Mouse (Mus musculus) midbrain, embryonic 16.5 days (tissue): ENCODE data around the gene Psmc3ip. TPM values are rescaled to one million over a fixed set of nuclear protein-coding genes. Genes with fewer than 3 reads are reported as not detected.

Experiments used
- ATAC-seq: fragments of 200-750 bp; cut with Nextera tagmentation; 2 replicates; pipeline ENCODE4 v1.8.0; 2017; ENCODE audit warnings: moderate TSS enrichment
- H3K27ac ChIP-seq: fragments of 300-500 bp; sonication (generic); 2 replicates; pipeline ENCODE4 v1.5.1; 2014; ENCODE audit warnings: mild to moderate bottlenecking, low read length, mixed read lengths
- H3K27me3 ChIP-seq: fragments of 300-500 bp; sonication (generic); 2 replicates; pipeline ENCODE4 v1.6.1; 2014; ENCODE audit warnings: low read depth, low read length, mixed read lengths; ENCODE audit not compliant: control insufficient read depth, insufficient read depth
- H3K36me3 ChIP-seq: fragments of 300-500 bp; sonication (generic); 2 replicates; pipeline ENCODE4 v1.6.1; 2014; ENCODE audit warnings: mild to moderate bottlenecking, low read length, moderate library complexity, mixed read lengths; ENCODE audit not compliant: control insufficient read depth, insufficient read depth
- H3K4me1 ChIP-seq: fragments of 300-500 bp; sonication (generic); 2 replicates; pipeline ENCODE4 v1.6.1; 2014; ENCODE audit warnings: mild to moderate bottlenecking, low read length, mixed read lengths; ENCODE audit not compliant: control insufficient read depth, insufficient read depth
- H3K4me2 ChIP-seq: fragments of 300-500 bp; sonication (generic); 2 replicates; pipeline ENCODE4 v1.6.1; 2014; ENCODE audit warnings: mild to moderate bottlenecking, low read length, mixed read lengths
- H3K4me3 ChIP-seq: fragments of 300-500 bp; sonication (generic); 2 replicates; pipeline ENCODE4 v1.5.1; 2014; ENCODE audit warnings: low read depth, mild to moderate bottlenecking, low read length, moderate library complexity, mixed read lengths
- H3K9ac ChIP-seq: fragments of 300-500 bp; sonication (generic); 2 replicates; pipeline ENCODE4 v1.6.1; 2014; ENCODE audit warnings: low read depth, low read length, mixed read lengths
- H3K9me3 ChIP-seq: fragments of 300-500 bp; sonication (generic); replicated peaks from 2 replicates; pipeline ENCODE4 v1.6.1; 2014; ENCODE audit warnings: mild to moderate bottlenecking, low read length, mixed read lengths; ENCODE audit not compliant: control insufficient read depth, poor library complexity, severe bottlenecking
- WGBS: fragments of 180-500 bp; shearing (Covaris S2); extraction: QIAGEN DNeasy Blood & Tissue Kit; methylation state at CpG from one replicate; pipeline ENCODE4 v1.1.7; 2014; 5-methylcytosine and 5-hydroxymethylcytosine counted together
- polyA plus RNA-seq: library from polyadenylated mRNA; unstranded; fragments of >200 nt; fragmentation: Nextera tagmentation; extraction: Ambion mirVana; gene quantifications from 2 replicates; pipeline ENCODE4 v1.2.1, GENCODE M21; 2015

Gene Psmc3ip
- polyA plus RNA-seq, 1 experiment from 2014 or later, result 15.2 TPM

DNA sequence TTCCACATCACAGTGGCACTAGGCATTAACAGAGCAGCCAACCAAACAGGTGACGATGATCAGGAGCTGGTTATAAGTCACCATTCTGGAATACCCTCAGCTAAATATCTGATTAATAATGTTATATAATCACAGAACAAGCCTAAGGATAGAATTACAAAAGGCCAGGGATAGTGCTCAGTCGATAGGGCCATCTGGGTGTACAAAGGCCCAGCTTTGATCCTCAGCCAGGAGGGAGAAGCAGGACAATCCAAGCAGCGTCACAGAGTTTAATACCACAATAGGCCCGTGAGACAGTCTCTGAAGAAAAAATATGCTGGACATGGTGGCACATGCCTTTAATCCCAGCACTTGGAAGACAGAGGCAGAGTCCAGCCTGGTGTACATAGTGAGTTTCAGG is 14.1 kb upstream of the Psmc3ip start:
- Histone ChIP-seq H3K4me3 (no peak overlapping the region), H3K9ac (no peak overlapping the region), H3K27ac (no peak overlapping the region), H3K4me2 (no peak overlapping the region), H3K9me3 (no peaks in the 10 kb centered on the region), H3K27me3 (no peaks in the 10 kb centered on the region), H3K36me3 (no peaks in the 10 kb centered on the region), H3K4me1 (no peaks in the 10 kb centered on the region)
- no peak for ATAC-seq
- WGBS, result 51% methylated on average over 4 of the region's 4 CpGs

GRCm38 (mm10) chr11:101103011-101103410 is 7.8 kb upstream of the Psmc3ip start:
- H3K9ac ChIP-seq, result no peak overlapping the region
- no peaks in the 10 kb centered on the region for H3K4me1 ChIP-seq
- 94% methylated on average over 5 of the region's 5 CpGs for WGBS
- H3K27me3 ChIP-seq, result no peaks in the 10 kb centered on the region
- H3K36me3 ChIP-seq, result peaks cover 34% of the 10 kb centered on the region
- no peak overlapping the region for H3K4me2 ChIP-seq
- no peak overlapping the region for H3K4me3 ChIP-seq
- H3K27ac ChIP-seq, result no peak overlapping the region
- H3K9me3 ChIP-seq, result no peaks in the 10 kb centered on the region
- ATAC-seq, result no peak

DNA sequence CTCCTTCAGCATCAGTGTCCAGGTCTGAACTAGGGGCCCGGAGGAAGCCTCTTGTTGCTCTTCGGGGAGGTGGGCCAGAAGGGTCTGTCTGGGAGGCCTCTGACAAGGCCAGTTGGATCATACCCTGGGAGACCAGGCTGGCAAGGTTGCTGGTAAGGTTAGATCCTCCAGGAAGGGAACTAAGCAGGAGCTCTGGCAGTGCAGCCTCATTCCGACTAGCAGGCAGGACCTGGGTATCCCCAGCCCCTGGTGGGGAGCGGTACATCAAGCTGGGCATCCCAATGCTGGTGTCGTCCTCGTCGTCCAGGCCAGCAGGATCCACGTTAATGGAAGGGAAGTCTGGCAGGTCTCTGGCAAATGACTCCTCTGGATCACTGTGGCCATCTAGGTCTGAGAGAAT is 3.0 kb upstream of the Psmc3ip start:
- Histone ChIP-seq H3K36me3 (peaks cover 46% of the 10 kb centered on the region), H3K4me3 (no peak overlapping the region), H3K27ac (no peak overlapping the region), H3K27me3 (no peaks in the 10 kb centered on the region), H3K9me3 (no peaks in the 10 kb centered on the region), H3K4me1 (peaks cover 16% of the 10 kb centered on the region), H3K4me2 (no peak overlapping the region), H3K9ac (no peak overlapping the region)
- 88% methylated on average over 8 of the region's 8 CpGs for WGBS
- no peak for ATAC-seq

DNA sequence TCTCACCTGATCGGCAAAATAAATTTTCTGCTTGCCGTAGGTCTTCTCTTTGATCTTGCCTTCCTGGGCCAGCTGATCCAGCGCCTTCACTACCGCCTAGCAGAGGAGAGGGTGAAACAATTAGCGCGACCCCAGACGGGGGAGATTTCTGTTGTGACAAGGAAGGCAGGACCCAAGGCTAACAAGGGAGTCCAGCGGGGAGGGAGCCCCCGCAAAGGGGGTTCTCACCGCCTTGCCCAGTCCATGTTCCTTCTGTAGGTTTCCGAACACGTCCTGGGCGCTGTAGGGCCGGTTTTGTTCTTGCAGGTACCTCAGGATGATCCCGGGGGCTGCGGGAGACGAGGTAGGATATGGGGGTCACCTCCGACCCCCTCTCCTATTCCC is 314 bp downstream of the Psmc3ip start:
- no peak; the same call in 1 of the 2 replicates for ATAC-seq
- peaks cover 16% of the 10 kb centered on the region for H3K4me1 ChIP-seq
- H3K4me3 ChIP-seq, result peak overlapping the region; percentile 79
- no peaks in the 10 kb centered on the region for H3K9me3 ChIP-seq
- no peaks in the 10 kb centered on the region for H3K27me3 ChIP-seq
- H3K36me3 ChIP-seq, result peaks cover 54% of the 10 kb centered on the region
- 1% methylated on average over 18 of the region's 18 CpGs for WGBS
- H3K27ac ChIP-seq, result peak overlapping the region; percentile 93
- H3K4me2 ChIP-seq, result peak overlapping the region; percentile 91
- H3K9ac ChIP-seq, result peak overlapping the region; percentile 85

DNA sequence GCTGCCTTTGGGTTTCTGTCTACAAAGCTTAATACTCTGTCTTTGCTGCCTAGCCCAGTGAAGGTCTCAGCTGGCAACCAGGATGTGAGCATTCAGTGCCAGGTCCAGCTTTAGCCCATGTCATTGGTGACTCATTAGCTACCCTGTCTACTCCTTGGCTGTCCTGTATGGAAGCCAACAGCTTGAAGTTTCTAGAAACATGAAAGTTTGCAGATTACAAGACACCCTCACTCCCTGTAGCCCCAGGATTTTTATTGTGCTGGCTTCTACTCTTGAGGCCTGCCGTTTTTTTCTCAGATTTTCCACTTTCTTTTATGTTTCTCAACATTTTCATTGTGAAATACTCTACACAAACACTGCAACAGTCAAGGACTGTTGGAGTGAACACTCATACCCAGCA is 5.3 kb downstream of the Psmc3ip start:
- Histone ChIP-seq H3K27me3 (no peaks in the 10 kb centered on the region), H3K4me1 (peaks cover 33% of the 10 kb centered on the region), H3K27ac (no peak overlapping the region), H3K4me3 (no peak overlapping the region), H3K9ac (no peak overlapping the region), H3K9me3 (no peaks in the 10 kb centered on the region), H3K36me3 (peaks cover 40% of the 10 kb centered on the region), H3K4me2 (no peak overlapping the region)
- ATAC-seq, result no peak
- 97% methylated on average over 1 of the region's 1 CpGs for WGBS

DNA sequence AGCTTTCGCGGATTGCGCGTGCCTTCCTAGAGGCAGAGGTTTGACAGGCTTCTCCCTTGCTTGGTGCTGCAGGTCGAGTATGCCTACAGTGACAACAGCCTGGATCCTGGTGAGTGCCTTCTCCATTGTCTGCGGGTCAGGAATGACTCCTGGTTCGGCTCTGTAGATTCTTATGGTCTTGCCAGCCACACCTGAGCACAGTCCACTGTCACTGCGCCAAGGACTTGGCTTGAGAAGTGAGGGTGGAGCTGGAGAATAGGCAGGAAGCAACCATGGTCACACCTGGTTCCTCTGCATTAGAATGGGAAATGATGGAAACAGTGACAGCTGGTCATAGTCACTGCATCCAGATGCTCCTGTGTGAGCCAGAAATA is 7.6 kb downstream of the Psmc3ip start:
- H3K9ac ChIP-seq, result peak overlapping the region; percentile 94
- no peaks in the 10 kb centered on the region for H3K27me3 ChIP-seq
- peak overlapping the region; percentile 80 for H3K27ac ChIP-seq
- 6% methylated on average over 8 of the region's 8 CpGs for WGBS
- H3K4me2 ChIP-seq, result peak overlapping the region; percentile 99
- no peak for ATAC-seq
- H3K4me1 ChIP-seq, result peaks cover 32% of the 10 kb centered on the region
- H3K9me3 ChIP-seq, result no peaks in the 10 kb centered on the region
- H3K4me3 ChIP-seq, result peak overlapping the region; percentile 86
- H3K36me3 ChIP-seq, result peaks cover 35% of the 10 kb centered on the region

DNA sequence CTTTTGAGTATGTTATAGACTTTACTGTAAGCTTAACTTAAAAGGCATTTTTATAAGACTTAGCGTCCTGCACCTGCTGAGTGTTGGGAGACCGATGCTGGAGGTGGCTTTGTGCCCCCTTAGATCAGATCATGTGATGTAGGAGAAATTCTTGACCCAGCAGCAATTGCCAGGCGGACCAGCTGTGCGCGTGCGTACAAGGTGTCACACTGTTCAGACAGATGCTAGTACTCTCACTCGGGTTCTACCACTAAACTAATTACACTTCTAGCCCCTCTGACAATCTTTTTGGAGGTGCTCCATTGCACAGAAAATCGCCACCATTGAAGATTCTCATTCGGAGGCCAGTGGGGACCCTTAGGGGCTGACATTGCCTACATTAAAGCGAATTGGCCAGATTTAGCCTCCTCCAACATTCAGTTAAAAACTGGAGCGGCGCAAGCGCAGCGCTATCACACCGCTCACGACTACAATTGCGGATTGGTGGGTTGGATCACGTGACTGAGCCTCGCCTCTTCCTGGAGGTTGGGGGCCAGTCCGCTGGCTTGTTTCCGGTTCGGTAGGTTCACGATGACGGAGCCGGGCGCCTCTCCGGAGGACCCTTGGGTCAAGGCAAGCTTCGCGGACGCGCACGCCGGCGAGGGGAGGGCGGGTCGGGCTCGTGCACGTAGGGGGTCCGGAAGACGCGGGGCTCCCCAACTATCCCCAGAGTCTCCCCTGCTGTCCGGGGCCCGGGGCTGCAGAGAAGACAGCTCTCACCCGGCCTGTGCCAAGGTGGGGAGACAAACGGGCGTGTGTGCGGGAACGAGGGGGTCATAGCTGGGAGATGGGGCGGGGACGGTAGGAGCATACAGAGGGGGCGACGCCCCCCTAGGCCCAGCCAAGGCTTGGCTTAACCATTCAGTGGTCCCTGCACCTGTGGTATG is 8.2 kb downstream of the Psmc3ip start, which contains the start of gene Mlx:
Gene Mlx, plus strand, starts transcription at position 522 of the 926 bp plus-strand sequence.
- Histone ChIP-seq H3K9ac (peak within 1 kb of the TSS; percentile 94), H3K4me1 (peaks cover 32% of the 10 kb centered on the region), H3K9me3 (no peaks in the 10 kb centered on the region), H3K4me3 (peak within 1 kb of the TSS; percentile 86), H3K4me2 (peak within 1 kb of the TSS; percentile 99), H3K27ac (peak within 1 kb of the TSS; percentile 80), H3K27me3 (no peaks in the 10 kb centered on the region), H3K36me3 (peaks cover 29% of the 10 kb centered on the region)
- 1% methylated on average over 51 of the region's 52 CpGs for WGBS
- peak; percentile 83 for ATAC-seq

GRCm38 (mm10) chr11:101086323-101086674 is 8.9 kb downstream of the Psmc3ip start:
- Histone ChIP-seq H3K36me3 (peaks cover 21% of the 10 kb centered on the region), H3K27me3 (no peaks in the 10 kb centered on the region), H3K4me1 (peaks cover 32% of the 10 kb centered on the region), H3K9ac (peak overlapping the region; percentile 47), H3K27ac (peak overlapping the region; percentile 80), H3K4me3 (peak overlapping the region; percentile 86), H3K9me3 (no peaks in the 10 kb centered on the region), H3K4me2 (peak overlapping the region; percentile 99)
- ATAC-seq, result no peak
- WGBS, result 80% methylated on average over 6 of the region's 6 CpGs

GRCm38 (mm10) chr11:101085617-101086322 is 9.5 kb downstream of the Psmc3ip start:
- no peaks in the 10 kb centered on the region for H3K9me3 ChIP-seq
- H3K4me2 ChIP-seq, result no peak overlapping the region
- no peak for ATAC-seq
- 94% methylated on average over 18 of the region's 18 CpGs for WGBS
- peaks cover 3% of the 10 kb centered on the region for H3K27me3 ChIP-seq
- H3K4me3 ChIP-seq, result no peak overlapping the region
- peak overlapping the region; percentile 47; the same call in 1 of the 2 replicates for H3K9ac ChIP-seq
- peaks cover 18% of the 10 kb centered on the region for H3K36me3 ChIP-seq
- no peak overlapping the region; the same call in 1 of the 2 replicates for H3K27ac ChIP-seq
- H3K4me1 ChIP-seq, result peaks cover 32% of the 10 kb centered on the region
